Mouse (Mus musculus): ENCODE measurements around the gene Gm9376. TPM values are rescaled to one million over a fixed set of nuclear protein-coding genes. Genes with fewer than 3 reads are reported as not detected.

Gene Gm9376
- polyA plus RNA-seq, 1 experiment from 2014 or later = not detected

GRCm38 (mm10) chr14:118286096-118286495 is 19.3 kb downstream of the Gm9376 start:
- Histone ChIP-seq H3K27me3 (ENCODE audit: control insufficient read depth, insufficient read depth, low read length) (no peaks in the 10 kb centered on the region), H3K27ac (replicated peaks) (no peak overlapping the region), H3K4me1 (replicated peaks; ENCODE audit: control insufficient read depth, insufficient read depth) (no peaks in the 10 kb centered on the region), H3K36me3 (ENCODE audit: control insufficient read depth, insufficient read depth, low read length) (no peaks in the 10 kb centered on the region), H3K9ac (ENCODE audit: low read length) (no peak overlapping the region), H3K4me2 (replicated peaks; ENCODE audit: low read depth) (no peak overlapping the region), H3K9me3 (ENCODE audit: control insufficient read depth, low read length) (no peaks in the 10 kb centered on the region), H3K4me3 (ENCODE audit: low read depth, low read length) (no peak overlapping the region)
- DNase-seq (ENCODE audit: low spot score) = no peak
- WGBS = 75% methylated on average over 2 of the region's 2 CpGs
- ATAC-seq (ENCODE audit: low FRiP score, low TSS enrichment) = no peak
- TF ChIP-seq EP300 (optimal IDR thresholded peaks at IDR 0.05) (no peak), CTCF (IDR thresholded peaks at IDR 0.05; ENCODE audit: low read depth) (no peak)

- no peak for DNase-seq (ENCODE audit: low spot score)
- Histone ChIP-seq H3K9ac (ENCODE audit: low read length) (no peak overlapping the region), H3K36me3 (ENCODE audit: control insufficient read depth, insufficient read depth, low read length) (no peaks in the 10 kb centered on the region), H3K9me3 (ENCODE audit: control insufficient read depth, low read length) (no peaks in the 10 kb centered on the region), H3K27me3 (ENCODE audit: control insufficient read depth, insufficient read depth, low read length) (no peaks in the 10 kb centered on the region), H3K4me3 (ENCODE audit: low read depth, low read length) (no peak overlapping the region), H3K4me1 (replicated peaks; ENCODE audit: control insufficient read depth, insufficient read depth) (no peaks in the 10 kb centered on the region), H3K4me2 (replicated peaks; ENCODE audit: low read depth) (no peak overlapping the region), H3K27ac (replicated peaks) (no peak overlapping the region)
- no peak for TF ChIP-seq CTCF (IDR thresholded peaks at IDR 0.05; ENCODE audit: low read depth)
- TF ChIP-seq EP300 (optimal IDR thresholded peaks at IDR 0.05) = no peak
- 83% methylated on average over 8 of the region's 8 CpGs for WGBS
- no peak for ATAC-seq (ENCODE audit: low FRiP score, low TSS enrichment)
These were observed 22.4 kb downstream of the Gm9376 start for GRCm38 (mm10) chr14:118289133-118289532.

GRCm38 (mm10) chr14:118290009-118290408 is 23.2 kb downstream of the Gm9376 start:
- Histone ChIP-seq H3K4me3 (ENCODE audit: low read depth, low read length) (no peak overlapping the region), H3K27me3 (ENCODE audit: control insufficient read depth, insufficient read depth, low read length) (no peaks in the 10 kb centered on the region), H3K4me1 (replicated peaks; ENCODE audit: control insufficient read depth, insufficient read depth) (no peaks in the 10 kb centered on the region), H3K9ac (ENCODE audit: low read length) (no peak overlapping the region), H3K27ac (replicated peaks) (no peak overlapping the region), H3K4me2 (replicated peaks; ENCODE audit: low read depth) (no peak overlapping the region), H3K9me3 (ENCODE audit: control insufficient read depth, low read length) (no peaks in the 10 kb centered on the region), H3K36me3 (ENCODE audit: control insufficient read depth, insufficient read depth, low read length) (no peaks in the 10 kb centered on the region)
- WGBS = 93% methylated on average over 6 of the region's 6 CpGs
- TF ChIP-seq EP300 (optimal IDR thresholded peaks at IDR 0.05) (no peak), CTCF (IDR thresholded peaks at IDR 0.05; ENCODE audit: low read depth) (no peak)
- DNase-seq (ENCODE audit: low spot score) = no peak
- ATAC-seq (ENCODE audit: low FRiP score, low TSS enrichment) = no peak

DNA sequence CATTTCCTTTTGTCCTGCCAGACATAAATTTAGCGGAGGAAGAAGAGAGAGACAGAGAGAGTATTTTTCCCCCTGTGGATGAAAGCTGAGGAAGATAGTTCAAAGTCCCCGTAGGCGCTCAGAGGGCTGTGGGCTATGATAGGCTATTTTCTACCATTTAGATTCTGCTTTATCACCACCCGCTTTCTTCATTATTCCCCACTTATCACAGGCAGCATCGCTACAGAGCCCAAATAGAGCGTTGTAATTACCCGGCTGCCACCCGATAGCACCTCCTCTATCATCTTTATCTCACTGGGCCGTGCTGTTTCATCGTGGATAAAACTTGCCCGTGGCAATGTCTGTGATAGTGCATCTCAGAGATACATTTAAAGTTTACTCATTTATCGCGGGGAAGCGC is 35.8 kb downstream of the Gm9376 start:
- Histone ChIP-seq H3K27me3 (ENCODE audit: control insufficient read depth, insufficient read depth, low read length) (no peaks in the 10 kb centered on the region), H3K9ac (ENCODE audit: low read length) (no peak overlapping the region), H3K4me3 (ENCODE audit: low read depth, low read length) (no peak overlapping the region), H3K27ac (replicated peaks) (no peak overlapping the region), H3K9me3 (ENCODE audit: control insufficient read depth, low read length) (no peaks in the 10 kb centered on the region), H3K4me2 (replicated peaks; ENCODE audit: low read depth) (no peak overlapping the region), H3K4me1 (replicated peaks; ENCODE audit: control insufficient read depth, insufficient read depth) (no peaks in the 10 kb centered on the region), H3K36me3 (ENCODE audit: control insufficient read depth, insufficient read depth, low read length) (no peaks in the 10 kb centered on the region)
- ATAC-seq (ENCODE audit: low FRiP score, low TSS enrichment) = no peak
- no peak for DNase-seq (ENCODE audit: low spot score)
- TF ChIP-seq CTCF (IDR thresholded peaks at IDR 0.05; ENCODE audit: low read depth) (no peak), EP300 (optimal IDR thresholded peaks at IDR 0.05) (no peak)
- 82% methylated on average over 14 of the region's 14 CpGs for WGBS

DNA sequence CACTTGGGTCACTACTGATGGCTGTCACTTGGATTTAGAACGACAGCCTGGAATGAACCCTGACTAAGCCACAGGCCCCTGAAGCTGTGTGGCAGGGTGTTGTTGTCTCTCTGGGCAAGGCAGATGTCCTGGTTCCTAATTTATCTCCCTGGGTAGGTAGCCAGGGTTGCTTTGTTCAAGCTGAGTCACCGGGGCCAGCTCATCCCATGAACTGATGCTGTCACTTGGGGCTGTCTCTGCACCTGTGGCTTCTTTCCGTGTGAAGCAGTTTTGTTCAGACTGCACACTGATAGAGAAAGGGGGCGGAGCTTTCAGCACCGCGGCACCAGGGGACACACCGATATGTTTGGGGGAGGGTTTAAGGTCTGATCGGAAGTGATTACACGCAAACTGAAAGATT is 37.8 kb downstream of the Gm9376 start:
- 61% methylated on average over 9 of the region's 9 CpGs for WGBS
- H3K4me1 ChIP-seq (replicated peaks; ENCODE audit: control insufficient read depth, insufficient read depth) = no peaks in the 10 kb centered on the region

GRCm38 (mm10) chr14:118305951-118306350 is 39.2 kb downstream of the Gm9376 start:
- Histone ChIP-seq H3K4me1 (replicated peaks; ENCODE audit: control insufficient read depth, insufficient read depth) (no peaks in the 10 kb centered on the region), H3K27ac (replicated peaks) (peak overlapping the region; percentile 67), H3K27me3 (ENCODE audit: control insufficient read depth, insufficient read depth, low read length) (no peaks in the 10 kb centered on the region), H3K4me3 (ENCODE audit: low read depth, low read length) (no peak overlapping the region), H3K36me3 (ENCODE audit: control insufficient read depth, insufficient read depth, low read length) (no peaks in the 10 kb centered on the region), H3K9me3 (ENCODE audit: control insufficient read depth, low read length) (no peaks in the 10 kb centered on the region), H3K9ac (ENCODE audit: low read length) (no peak overlapping the region), H3K4me2 (replicated peaks; ENCODE audit: low read depth) (0 out of 2 replicates have a peak overlapping the region, but pooled peaks have one; percentile 8)
- peak; percentile 71 for ATAC-seq (ENCODE audit: low FRiP score, low TSS enrichment)
- WGBS = 33% methylated on average over 9 of the region's 9 CpGs
- peak; percentile 79 for DNase-seq (ENCODE audit: low spot score)
- no peak for TF ChIP-seq EP300 (optimal IDR thresholded peaks at IDR 0.05)
- no peak for TF ChIP-seq CTCF (IDR thresholded peaks at IDR 0.05; ENCODE audit: low read depth)

More for the DNA sequence above, 37.8 kb downstream of the Gm9376 start:
- Histone ChIP-seq H3K27ac (replicated peaks) (0 out of 2 replicates have a peak overlapping the region, but pooled peaks have one; percentile 67), H3K4me2 (replicated peaks; ENCODE audit: low read depth) (no peak overlapping the region), H3K27me3 (ENCODE audit: control insufficient read depth, insufficient read depth, low read length) (no peaks in the 10 kb centered on the region), H3K9ac (ENCODE audit: low read length) (no peak overlapping the region), H3K36me3 (ENCODE audit: control insufficient read depth, insufficient read depth, low read length) (no peaks in the 10 kb centered on the region), H3K9me3 (ENCODE audit: control insufficient read depth, low read length) (no peaks in the 10 kb centered on the region), H3K4me3 (ENCODE audit: low read depth, low read length) (no peak overlapping the region)
- ATAC-seq (ENCODE audit: low FRiP score, low TSS enrichment) (peak; percentile 42; the same call in 1 of the 2 replicates), DNase-seq (ENCODE audit: low spot score) (no peak)
- TF ChIP-seq CTCF (IDR thresholded peaks at IDR 0.05; ENCODE audit: low read depth) = no peak
- TF ChIP-seq EP300 (optimal IDR thresholded peaks at IDR 0.05) = no peak
